Mouse (Mus musculus): ENCODE results near the gene Olfr1218.
"Not testable (repeated sequence)": the region's sequence is repeated elsewhere in the genome, so short reads cannot be mapped to it uniquely, and the experiment has no call there.

The Olfr1218 gene

DNA sequence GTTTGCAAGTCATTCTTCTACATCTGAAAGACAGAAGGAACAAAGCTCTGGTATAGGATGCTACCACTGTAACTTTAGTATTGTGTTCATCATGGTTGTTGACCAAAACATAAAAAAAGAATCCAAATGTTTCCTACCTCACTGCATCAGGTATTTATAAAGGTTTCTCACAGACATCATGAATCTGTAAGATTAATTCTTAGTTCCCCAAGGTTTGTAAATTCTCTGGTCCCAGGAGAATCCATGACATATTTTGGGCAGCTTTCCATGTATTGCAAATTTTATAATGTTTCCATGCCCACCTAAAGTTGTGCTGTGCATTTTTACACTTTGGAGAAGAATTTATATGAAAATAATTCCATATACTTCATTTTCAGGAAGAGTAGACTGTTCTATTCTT is at the start of gene Olfr1218:
Gene Olfr1218 (minus strand): TSS at position 101 of the 400 bp plus-strand sequence.
- DNase-seq, result no peak

DNA sequence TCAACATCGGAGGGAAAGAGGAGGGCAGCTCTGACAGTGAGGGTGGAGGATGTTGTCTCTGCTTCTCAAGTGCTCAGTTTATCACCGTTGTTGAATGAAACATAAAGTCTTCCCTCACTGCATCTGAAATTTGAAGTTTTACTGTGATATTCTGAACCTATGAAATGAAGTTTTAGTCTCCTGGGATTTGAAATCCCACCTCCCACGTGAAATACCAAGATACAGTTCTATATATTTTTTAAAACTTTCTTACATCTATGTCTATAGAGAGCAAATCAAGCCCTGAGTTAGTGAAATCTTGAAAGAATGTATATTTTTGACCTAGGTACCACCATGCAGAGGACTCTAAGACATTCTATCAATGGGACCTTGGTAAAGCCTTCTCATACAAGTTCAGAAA is 45.7 kb upstream of the Olfr1218 start, which contains the start of gene Olfr1220:
Gene Olfr1220 (minus strand): TSS at position 101 of the 400 bp plus-strand sequence.
- DNase-seq, result no peak

GRCm38 (mm10) chr2:89105651-89106050 is 44.7 kb upstream of the Olfr1218 start:
- no peak for DNase-seq

DNA sequence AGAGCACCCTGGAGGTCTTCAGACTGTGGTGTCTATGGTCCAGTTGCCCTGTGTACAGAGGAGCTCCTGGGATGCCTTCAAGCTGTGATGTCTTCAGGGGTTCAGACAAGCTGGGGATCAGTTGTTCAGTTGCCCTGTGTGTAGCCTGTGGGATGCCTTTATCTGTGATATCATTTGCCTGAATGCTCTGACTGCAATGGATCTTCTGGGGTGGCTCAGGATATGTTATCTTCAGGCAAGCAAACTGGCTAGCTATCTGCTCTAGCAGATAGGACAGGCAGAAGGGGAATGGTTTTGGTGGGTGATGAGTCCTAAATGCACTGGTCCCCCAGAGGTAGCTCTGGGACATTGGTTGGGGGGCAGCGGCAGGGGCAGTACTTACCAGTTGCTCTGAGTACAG is 32.9 kb upstream of the Olfr1218 start:
- no peak for DNase-seq

GRCm38 (mm10) chr2:89083413-89083812 is 22.4 kb upstream of the Olfr1218 start, which contains the start of gene Olfr1219:
Olfr1219 (minus strand) TSS chr2:89083513.
- DNase-seq, result no peak

DNA sequence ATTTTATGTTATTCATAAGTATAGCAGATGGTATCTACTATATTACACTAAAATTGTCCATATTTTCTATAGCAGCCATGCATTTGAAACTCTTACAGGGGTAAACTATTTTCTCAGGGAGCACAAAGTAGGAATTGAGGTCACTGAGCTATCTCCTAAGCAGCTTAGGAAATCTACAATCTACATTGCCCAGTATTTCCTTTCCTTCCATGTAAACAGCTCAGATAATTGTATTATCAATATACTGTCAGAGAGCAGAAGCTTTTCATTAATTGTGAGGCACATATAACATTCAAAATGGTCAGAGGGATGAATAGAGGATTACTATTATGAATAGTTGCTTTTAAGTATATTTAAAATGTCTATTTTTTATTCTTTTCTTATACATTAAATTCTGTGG is 20.5 kb upstream of the Olfr1218 start:
- no peak for DNase-seq

DNA sequence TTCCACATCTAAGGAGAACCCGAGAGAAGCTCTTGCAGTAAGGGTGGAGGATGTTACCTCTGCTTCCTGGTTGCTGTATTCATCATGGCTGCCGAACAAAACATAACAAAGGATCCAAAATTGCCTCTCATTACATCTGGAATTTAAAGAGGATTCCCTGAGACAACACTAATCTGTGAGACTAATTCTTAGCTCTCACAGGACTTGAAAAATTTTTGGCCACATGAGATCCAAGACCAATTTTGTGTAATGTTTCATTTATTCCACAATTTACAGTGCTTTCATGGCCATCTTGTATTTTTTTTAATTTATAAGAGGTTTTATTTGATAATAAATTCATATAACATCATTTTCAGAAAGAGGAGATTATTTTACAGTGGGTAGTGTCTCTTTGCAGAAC is 29.0 kb downstream of the Olfr1218 start, which contains the start of gene Olfr1217:
Gene Olfr1217 (minus strand): TSS at position 101 of the 400 bp plus-strand sequence.
- DNase-seq, result no peak

DNA sequence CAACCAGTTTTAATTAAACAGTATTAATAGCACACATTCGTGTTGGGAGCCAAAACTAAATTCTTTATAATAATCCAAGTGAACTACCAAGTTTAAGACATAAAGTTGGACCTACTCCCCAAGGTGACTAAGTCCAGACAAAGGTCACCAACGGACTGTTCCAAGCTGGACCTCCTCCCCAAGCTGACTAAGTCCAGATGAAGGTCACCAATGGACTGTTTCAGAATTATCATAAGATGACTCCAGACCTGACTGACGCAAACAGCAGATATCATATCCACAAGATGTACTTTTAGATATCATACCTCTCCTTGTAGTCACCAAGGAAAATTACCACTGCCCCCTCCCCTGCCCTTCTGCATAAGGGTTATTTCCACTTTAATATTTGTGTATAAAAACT is 39.6 kb downstream of the Olfr1218 start:
- not testable (repeated sequence) for DNase-seq

DNA sequence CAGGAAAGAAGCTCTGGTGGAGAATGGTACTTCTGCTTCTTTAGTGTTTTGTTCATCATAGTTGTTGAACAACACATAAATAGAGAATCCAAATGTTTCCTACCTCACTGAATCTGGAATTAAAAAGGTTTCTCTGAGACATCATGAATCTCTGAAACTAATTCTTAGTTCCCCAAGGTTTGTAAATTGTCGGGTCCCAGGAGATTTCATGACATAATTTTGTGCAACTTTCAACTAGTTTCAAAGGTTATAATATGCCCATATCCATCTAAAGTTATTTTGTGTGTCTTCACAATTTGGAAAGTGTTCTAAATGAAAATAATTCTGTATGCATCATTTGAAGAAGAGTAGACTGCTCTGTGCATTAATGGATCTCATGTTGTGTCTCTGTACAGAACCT is 42.7 kb downstream of the Olfr1218 start, which contains the start of gene Olfr1216:
Gene Olfr1216 (minus strand): TSS at position 101 of the 400 bp plus-strand sequence.
- no peak for DNase-seq

DNA sequence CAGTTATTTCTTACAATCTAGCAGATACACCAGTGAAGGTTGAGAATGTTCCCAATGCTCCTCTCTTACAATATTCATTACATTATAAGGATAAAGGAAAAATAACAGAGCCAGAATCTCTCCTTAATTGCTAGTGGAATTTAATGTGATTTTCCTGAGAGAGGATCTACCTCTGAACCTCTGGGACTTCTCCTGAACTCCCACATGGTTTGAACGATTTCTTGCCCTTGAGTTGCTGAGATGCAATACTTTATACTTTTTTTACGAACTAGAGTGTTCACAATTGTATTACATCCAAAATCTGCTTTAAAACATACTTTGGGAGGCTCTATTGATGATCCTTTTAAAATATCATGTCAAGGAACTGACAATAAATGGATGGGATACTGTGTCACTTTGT is 54.1 kb downstream of the Olfr1218 start, which contains the start of gene Olfr1215:
Gene Olfr1215 (minus strand): TSS at position 101 of the 400 bp plus-strand sequence.
- DNase-seq, result no peak

Data from right cerebral cortex, postnatal 4 days (tissue).